Mouse (Mus musculus) thymus, postnatal 14 days (tissue): ENCODE measurements around the gene Lhx3.

Source experiments
- DNase-seq: peaks from one replicate; pipeline ENCODE4 v3.0.0; 2021

The Lhx3 gene

DNA sequence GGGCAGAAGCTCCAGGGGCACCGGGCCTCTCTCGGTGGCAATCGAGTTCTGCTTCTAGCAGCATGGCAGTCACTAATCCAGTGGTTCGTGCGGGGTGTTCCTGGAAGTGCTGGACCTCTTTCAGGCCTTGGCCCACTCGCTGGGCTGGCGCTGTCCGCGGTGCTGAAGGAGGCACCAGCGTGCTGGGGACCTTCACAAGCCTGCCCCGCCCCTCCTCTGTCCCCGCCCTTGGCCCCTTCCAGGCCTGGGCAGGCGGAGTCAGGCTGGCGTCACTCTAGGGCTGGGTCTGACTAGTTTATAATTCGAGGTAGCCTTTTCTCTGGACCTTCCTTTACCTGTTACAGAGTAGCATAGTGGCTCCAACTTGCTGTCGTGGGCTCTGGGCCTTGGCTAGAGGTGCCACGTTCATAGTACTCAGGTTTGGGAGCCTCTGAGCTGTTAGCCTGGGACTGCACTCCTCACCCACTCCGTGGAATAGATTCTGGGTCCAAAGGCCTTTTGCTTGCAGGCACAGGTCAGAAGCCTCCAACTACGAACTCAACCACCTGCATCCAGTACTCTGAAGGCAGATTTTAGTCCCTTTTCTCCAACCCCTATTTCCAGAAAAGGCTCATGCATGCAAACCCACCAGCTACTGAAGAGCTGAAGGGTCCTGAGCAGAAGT lies at the start of gene Lhx3:
Lhx3 (minus strand) TSS at position 164 of the 664 bp plus-strand sequence.
- peak; percentile 77 for DNase-seq

DNA sequence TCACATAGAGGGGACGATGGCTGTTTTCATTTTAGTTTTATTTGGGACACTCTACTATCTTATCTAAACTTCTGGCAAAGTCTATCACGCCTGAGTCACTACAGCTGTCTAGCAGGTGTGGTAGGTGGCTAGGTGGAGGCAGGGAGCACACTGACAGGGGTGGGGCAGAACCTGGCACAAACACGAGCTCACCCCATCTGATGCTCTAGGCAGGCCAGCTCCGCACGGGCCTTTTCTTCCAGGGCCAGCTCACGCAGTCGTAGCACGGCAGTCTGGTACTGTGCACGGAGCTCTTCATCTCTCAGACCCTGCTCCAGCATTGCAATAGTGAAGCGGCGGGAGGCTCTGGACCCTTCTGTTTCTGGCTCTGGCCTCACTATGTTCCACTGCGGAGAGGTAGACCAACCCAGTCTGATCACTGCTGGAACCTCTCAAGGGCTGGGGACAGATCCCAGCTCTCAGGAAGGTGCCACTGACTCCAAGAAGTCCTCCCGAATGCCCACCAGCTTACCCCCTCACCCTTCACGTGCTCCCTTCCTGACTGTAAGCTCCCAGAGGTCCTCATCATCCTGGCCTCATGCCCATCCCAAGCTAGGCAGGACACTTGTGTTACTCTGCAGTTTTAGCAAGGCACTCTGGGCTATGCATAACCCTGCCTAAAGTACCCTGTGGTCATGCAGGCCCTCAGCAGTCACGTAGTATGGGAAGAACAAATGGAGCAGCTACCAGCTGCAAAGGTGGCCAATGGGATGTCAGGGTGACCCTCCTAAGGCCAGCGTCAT lies 49.4 kb upstream of the Lhx3 start:
- DNase-seq = no peak

DNA sequence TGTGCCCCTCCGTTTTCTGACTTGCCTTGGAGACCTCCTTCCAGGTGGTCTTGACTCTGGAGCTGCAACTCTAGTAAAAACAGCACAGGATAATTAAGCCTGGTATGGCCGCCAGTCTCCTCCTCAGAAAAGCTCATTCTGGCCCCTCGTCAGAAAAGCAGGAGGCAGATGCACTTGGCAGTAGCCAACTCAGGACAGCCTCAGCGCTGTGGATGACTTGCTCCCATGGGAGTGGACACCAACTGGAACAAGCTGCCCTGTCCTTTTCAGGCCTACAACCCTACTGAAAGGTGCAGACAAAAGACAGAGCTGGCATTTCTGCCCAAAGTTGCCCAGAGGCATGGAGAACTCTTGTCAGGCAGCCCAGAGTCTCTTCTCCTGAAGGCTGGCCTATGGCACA lies 46.7 kb upstream of the Lhx3 start:
- no peak for DNase-seq

DNA sequence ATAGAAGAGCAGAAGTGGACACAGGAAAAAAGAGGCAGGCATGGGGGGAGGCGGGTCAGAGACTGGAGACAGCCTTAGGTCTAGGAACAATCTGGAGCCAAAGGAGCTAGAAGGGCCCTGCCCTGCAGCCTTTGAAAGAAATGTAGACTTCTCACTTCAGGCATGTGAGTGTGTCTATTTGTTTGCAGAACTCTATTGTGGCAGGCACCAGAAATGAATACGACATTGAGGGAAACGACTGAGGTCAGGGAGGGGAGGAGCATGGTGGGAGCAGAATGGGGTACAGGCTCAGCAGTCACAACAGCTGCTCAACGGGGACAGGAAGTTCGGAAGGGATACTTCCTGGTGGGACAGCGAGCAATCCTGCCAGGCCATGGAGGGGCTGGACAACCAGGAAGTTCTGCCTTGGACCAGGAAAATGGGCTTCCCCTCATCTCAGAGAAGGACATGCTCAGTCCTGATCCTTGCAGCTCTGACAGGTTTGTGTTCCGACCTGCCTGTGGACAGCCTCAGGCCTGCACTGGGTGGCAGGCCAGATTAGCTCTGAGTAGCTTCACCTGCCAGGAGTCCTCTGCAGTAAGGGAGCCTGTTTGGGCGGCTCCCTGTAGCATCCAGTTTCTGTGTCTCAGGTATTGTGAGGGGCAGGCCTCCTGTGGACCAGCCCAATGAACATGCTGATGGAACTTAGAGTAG lies 44.6 kb upstream of the Lhx3 start:
- no peak for DNase-seq

DNA sequence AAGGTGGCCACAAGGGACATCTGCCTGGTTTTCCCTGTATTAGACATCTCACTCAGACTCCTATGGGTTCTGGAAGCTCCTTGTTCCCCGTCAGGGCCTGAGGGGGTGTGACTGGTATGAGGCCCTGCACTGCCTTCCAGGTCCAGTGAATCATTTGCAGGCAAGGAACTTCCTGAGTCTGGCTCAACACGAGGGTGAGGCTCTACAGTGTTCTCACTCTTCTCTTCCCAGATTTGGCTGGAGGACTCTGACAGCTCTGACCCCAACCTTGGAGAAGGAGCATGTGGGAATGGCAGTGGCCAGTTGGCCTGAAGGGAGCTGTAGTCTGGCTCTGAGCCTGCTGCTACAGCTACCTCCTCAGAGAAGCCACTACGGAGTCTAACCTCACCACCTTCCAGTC lies 39.4 kb upstream of the Lhx3 start:
- DNase-seq = no peak

DNA sequence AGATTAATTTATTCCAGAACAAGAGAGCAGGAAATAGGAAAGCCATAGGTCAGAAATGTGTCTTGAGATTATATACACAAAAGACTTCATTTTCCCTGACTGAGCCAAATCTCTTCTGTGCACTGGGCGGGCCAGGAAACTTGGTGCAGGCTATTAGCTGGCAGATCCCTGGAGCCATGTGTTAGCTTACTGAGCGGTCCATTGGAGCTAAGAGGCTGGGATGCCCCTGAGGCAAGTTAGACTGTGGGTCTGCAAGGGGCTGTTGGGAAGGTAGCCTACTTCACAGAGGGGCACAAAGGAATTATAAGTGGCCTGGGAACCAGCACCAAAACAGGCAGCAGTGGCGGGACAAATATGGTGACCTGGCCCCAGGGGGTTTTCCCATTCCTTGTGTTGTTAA lies 32.8 kb upstream of the Lhx3 start:
- no peak for DNase-seq

DNA sequence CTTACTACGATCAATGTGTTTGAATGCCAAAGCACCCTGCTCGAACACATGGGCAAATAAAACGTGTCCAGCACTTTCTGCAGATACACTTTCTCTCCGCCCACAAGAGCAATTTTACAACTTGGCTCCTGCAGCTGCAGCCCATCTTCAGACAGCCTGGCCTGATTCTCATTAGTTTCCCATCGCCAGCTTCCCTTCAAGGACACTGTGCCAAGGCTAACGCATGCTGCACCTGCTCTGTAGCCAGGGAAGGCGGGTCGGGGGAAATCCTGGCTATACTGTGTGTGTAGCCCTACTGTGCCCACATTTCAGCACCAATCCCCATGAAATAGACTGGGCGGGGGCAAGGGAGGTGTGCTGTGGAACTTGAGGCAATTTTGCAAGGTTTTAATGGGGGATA lies 32.2 kb upstream of the Lhx3 start:
- no peak for DNase-seq

DNA sequence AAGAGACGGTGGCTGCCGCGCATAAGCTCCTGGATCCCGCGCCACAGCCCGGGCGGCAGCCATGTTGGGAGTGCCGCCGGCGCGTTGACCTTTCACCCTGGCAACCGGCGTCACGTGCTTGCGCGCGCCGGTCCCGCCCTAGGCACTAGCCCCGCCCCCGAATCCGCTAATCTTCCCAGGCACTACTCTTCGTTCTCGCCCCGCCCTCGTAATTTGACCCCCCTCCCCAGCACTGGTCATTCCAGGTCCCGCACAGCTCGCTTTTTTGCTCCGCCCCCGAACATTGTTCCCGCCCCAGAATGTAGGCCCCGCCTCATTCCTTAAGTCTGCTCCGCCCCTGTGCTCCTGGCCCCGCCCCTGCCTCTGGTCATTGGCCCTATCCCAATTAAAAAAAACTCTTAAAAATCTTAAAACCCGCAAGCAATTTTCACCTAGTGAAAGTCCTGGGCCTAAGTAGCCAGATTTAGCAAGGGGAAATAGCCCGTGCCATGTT lies 29.2 kb upstream of the Lhx3 start, which contains the start of gene Qsox2:
Qsox2 (minus strand) TSS at position 236 of the 493 bp plus-strand sequence.
- DNase-seq = peak; percentile 88

DNA sequence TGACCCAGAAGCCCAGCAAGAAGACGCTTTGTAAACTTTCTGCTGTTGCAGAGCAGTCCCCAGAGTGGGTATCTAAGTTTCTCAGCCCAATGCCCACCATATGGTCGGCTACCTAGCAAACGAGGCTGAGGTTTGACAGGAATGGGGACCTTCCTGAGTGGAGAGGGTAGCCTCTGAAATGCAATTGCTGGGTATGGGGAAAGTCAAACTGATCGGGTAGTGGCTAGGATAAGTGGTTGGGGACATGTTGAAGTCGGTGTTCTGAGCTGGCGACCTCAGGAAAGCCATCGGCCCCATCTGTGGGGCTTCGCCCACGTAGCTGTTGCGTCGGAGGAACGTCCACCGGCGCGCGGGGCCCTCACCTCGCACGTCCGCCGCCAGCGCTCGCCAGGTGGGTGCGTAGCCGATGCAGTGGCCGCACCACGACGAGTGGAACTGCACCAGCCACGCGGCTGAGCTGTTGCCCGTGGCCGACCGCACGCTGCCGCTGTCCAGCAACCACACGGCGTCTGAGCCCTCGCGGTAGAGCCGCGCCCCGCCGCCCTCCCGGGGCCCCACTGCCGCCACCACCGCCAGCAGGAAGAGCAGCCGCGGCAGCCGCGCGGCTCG lies 28.7 kb upstream of the Lhx3 start:
- no peak for DNase-seq

DNA sequence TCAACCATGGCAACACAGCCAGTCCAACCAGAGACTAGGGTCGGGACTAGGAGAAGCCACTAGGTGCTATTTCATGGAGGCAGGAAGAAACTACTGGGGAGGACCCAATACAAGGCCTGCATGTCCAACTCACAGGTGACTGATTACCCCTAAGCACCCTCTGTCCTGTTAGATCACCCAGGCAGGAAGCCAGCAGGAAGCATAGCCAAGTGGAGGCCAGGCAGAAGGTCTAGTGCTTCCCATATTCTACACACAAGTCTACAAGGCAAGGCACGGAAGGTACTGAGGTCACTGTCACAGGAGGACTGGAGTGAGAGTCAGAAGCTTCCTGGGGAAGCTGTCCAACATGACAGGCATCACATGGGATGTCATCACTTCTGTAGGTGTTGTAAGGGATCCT lies 26.7 kb upstream of the Lhx3 start:
- no peak for DNase-seq

DNA sequence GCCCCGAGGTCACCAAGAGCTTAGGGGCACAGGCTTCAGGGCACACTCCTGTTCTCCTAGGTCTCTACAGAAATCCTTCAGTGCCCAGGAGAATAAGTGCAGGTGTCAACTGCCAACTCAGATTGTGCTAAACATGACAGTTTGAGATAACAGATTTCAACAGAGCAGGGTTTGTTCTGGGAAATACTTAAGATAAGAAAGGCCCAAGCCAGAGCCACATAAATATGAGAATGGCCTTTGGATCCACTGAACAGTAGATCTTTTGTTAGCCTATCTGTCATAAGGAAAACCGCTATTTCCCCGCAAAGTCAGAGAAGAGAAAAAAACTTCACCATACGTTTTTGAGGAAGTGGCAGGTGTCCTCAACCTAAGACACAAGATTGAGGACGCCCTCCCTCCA lies 26.2 kb upstream of the Lhx3 start:
- DNase-seq = peak; percentile 14

DNA sequence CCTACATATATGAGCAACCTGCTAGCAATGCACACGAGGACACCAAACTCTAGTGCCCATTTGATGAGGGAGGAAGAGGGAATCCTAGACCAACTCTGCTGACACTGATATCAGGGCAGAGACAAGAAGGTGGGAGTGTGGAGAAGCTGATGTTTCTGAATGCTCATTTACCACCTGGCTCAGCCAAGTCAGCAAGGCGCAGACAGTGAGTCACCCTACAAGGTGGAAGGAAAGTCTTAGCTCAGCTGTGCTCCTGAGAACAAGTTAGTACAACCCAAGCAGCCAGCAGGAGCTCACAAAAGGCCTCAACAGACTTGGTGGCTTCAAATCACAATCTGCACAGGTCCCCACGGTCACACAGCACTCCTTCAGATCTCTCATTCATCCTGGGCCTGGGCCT lies 23.3 kb upstream of the Lhx3 start:
- DNase-seq = no peak

DNA sequence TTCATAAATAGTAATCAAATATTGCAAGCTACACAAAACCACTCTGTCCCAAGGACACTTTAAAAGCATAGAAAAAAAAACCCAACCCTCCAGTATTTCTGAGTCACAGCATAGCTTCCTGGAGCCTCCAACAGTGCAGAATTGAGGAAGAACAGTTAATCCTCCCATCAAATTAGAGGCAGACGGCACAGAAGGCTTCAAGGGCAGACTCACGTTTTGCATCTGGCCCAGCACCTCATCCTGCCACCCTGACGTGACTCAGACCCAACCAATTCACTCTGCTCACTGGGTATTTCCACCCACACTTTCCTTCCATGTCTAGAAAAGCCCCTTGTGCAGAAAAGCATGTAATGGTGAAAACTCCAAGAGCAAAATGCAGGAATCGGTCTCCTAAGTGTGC lies 22.2 kb upstream of the Lhx3 start:
- no peak for DNase-seq

DNA sequence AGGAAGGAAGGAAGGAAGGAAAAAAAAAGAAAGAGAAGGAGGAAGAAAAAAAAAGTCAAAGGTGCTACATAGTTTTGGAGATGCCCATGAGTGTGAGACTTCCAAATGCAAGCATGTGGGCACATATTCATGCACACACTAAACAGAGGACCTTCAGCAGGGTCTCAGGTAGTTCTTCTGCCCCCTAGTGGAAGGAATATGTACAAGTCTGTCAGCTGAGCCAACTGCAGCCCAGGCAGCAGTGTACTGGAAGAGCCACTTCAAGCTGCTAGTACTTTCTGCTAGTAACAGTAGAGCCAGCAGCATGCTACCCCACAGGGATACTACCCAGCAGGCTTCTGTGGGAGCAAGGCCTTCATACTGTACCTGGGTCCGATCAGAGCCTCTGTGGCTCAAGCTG lies 19.7 kb upstream of the Lhx3 start:
- peak; percentile 67 for DNase-seq

DNA sequence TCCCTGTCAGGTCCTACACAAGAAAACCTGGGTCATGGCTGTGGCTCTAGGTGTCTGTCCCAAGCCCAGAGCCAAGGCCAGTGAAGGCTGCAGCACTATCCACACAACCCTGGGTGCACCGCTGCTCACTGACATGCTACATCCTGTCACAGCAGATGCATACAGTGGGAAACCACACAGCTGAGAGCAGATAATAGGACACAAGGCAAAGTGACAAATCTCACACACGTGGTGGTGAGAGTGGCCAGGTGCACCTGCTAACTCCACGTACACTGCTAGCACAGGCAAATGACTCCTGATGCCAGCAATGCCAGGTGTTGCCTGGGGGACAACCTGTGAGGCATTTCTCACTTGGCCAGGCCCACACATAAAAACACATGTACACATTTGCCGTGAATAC lies 17.2 kb upstream of the Lhx3 start:
- peak; percentile 56 for DNase-seq

DNA sequence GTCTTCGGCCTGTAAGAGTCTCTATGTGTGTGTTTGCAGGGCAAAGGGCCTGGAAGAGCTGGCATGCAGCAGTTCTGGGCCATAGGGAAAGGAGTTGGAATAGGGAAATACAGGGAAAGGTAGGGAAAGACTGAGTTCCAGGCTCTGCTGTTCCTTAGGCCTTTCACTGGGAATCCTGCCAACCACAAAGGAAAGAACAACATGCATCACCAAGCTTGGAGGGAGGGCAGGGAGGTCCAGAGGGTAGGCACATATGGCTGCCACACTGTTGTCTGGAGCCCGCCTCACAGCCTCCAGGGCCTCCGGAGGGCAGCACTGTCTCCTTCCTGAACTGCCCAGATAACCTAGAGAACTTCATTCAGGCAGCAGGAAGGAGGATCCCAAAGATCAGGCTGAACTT lies 15.9 kb upstream of the Lhx3 start:
- no peak for DNase-seq

DNA sequence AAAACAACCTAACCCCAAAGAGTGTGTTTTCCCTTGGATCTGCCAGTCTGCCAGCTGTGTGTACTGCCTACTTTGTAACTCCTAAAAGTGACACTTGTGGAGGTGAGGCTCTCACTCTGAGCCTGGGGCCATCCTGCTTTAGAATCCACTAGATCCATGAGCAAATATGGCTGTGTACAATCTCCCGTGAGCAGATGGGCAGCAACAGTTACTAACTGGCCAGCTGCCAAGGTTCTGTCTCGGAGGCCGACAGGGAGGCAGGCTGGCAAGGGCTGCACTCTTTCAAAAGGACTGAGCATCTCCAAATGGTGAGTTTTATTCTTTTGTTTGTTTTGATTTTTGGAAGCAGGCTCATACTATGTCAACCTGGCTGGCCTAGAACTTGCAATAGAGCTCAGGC lies 6.4 kb upstream of the Lhx3 start:
- no peak for DNase-seq

DNA sequence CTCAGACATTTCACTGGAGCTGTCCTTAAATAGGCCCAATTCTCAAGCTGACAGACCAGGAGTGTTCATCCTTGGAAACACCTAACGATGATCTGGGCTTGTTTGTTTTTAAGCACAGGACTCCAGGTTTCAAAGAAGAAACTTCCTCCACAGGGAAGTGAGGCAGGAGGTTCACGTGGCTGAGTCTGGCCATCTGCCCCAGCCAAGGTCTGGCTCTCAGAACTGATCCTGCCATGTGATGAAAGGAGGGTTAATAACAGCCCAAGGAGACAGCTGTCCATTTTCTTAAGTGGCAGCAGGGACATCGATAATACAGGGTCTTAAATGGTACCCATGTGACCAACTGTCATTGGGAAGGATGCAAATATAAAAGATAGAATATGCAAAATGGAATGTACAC lies 1.5 kb upstream of the Lhx3 start:
- DNase-seq = no peak

DNA sequence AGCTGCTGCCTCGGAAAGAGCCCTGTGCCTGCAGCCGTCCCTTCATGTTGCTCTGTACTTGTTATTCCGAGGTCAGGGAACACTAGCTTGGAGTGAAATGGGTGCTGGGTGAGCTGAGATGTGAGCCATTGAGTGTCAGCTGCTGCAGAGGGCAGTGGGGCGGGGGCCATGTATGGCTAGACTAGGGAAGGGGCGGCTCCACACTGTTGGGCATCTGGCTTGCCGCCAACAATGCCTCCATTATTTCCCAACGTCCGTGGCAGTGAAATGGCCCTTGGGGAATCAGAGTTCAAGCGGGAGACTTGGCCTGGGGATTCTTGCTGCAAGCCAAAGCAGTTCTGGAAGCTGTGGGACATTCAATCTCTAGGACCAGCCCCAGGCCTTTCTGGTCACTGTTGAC lies 530 bp downstream of the Lhx3 start:
- no peak for DNase-seq

DNA sequence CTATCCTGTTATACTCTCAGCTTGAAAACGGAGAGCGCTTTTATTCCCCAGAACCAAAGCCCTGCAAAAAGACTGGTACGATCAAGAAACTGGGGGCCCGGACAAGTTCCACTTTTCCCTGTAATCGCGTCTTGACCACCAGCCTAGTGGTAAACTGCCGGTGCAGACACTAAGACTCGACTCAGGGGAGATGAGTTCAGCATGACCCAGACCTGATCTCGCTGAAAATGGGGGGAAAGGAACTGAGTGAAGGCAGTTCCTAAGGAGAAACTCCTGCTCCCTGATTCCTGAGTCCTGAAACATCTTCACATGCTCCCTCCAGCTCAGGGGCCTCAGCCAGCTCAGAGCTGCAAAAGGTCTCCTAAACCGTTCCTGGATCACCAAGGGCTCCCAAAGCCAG lies 2.3 kb downstream of the Lhx3 start:
- DNase-seq = no peak

DNA sequence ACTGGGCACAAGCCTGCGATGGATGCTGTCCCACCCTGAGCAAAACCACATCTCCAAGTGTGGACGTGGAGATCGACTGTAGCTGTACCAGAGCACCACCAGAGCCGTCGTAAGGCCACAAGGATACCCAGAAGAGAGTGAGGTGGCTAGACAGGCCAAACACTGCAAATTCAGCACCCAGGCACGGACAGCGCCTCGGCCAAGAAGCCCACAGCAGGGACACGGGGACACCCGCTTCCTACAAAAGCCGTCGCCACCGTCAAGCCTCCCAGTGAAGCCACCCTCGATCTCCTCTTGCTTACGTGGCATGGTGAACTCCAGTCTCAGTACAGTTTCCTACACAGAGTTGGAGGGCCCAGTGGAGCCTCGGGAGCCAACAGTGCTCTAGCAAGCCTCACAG lies 3.0 kb downstream of the Lhx3 start:
- peak; percentile 23 for DNase-seq

DNA sequence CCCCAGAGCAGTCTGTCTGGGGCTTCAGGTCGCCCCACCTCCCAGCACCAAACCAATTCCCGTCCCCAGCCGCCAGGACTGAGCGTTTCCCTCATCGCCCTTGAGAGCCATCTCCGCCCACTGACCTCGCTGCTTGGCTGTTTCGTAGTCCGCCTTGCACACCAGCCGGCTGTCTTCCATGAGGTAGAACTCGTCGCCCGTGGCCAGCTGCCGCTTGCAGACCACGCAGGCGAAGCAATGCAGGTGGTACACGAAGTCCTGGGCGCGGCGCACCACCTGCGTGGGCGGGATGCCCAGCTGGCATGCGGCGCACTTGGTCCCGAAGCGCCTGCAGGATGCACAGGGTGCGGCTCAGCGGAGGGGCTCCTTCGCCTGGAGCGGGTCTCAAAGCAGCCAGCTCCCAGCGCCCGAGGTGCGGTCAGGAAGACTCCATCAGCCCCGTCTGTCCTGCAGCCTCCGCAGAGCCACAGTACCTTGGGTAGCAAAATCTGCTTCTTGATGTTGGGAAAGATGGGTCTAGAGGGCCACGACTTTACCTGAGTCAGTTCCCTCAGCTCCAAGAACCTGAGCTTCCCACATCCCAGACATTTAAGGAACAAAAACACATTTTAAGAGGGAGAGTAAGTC lies 5.1 kb downstream of the Lhx3 start:
- DNase-seq = no peak
